Mouse (Mus musculus) testis, postnatal 14 days (tissue): ENCODE data around the gene Irf2bp1.

Experiments
- DNase-seq: peaks from one replicate; pipeline ENCODE4 v3.0.0; 2021; ENCODE audit warnings: low spot score

Irf2bp1 gene

DNA sequence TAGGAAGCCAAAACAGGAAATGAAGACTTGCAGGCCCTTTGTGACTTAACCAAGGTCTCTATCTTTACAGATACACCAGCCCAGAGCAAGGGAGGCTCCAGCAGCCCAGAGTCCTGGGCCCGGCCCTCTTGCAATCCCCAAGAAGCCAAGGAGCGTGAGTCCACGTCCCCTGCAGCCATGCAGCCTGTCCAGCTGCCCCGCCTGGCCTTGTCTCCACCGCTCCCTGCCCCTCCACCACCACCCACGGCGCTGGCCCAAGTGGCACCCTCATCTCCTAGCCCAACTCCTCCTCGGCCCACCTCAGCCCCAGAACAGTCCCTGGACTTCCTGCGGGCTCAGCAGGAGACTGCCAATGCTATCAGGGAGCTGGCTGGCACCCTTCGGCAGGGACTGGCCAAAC lies 3.4 kb upstream of the Irf2bp1 start:
- no peak for DNase-seq

DNA sequence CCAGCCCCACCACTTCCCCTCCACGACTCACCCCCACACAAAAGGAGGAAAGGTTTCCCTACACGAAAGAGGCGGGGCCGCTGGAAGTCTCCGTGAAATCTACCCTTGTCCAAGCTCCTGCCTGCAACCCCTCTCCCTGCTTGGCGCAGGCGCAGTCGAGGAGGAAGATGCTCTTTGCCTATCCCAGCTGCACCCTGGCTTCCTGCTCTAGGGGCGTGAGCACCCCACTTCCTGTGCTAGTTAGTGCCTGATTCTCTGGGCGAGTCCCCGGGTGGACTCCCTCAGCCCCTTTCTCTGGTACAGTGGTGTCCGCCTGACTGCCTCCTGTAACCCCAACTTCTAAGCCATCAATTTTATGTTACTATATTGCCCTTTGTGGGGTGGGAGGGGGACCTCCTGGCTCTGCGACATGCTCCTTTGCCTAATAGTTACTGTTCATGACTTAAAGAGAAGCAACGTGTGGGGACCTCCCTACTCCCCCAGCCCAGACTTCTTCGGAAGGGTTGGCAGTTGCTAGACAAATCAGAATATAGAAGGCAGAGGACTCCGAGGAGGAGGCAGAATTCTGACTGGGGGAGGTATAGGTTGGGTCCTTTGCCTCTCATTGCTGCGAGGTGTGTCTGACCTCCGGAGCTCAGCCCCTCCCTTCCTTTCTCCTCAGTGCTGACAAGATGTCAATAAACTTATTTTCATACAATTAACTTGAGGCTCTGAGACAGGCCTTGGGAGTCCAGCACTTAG lies 2.6 kb upstream of the Irf2bp1 start:
- DNase-seq = no peak

- no peak for DNase-seq
These were observed 2.1 kb upstream of the Irf2bp1 start for GRCm38 (mm10) chr7:19001807-19002085.

- DNase-seq = no peak
These were observed 1.7 kb upstream of the Irf2bp1 start for GRCm38 (mm10) chr7:19002115-19002514.

DNA sequence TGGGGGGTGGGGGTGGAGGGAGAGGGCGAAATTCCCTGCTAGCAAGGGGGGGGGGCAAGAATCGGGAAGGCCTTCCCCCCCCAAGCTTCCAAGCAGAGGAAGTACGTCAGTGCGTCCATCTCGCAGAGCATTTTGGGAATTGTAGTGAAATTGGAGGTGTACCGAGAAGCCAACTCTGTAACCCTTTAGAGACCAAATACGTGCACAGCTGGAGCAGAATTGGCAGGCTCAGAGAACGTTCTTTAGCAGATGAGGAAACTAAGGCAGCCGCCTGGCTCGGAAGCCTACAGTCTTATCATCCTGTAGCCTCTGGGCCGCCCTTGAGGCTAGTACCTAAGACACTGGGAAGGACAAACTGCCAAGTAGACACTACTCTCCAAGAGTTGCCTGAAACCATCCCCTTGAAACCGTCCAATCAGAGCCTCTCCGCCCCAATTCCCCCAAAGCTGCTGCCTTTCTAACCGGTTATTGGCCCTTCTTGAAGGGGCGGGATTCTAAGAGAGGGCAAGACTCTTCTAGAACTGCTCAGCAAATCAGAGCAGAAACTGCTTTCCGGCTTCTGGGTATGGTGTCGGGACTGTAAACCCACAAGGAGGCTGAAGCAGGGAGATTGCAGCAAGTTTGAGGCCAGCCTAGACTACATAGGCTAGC lies 871 bp upstream of the Irf2bp1 start:
- DNase-seq = peak; percentile 79

GRCm38 (mm10) chr7:19004631-19005079 lies 811 bp downstream of the Irf2bp1 start:
- DNase-seq = no peak

DNA sequence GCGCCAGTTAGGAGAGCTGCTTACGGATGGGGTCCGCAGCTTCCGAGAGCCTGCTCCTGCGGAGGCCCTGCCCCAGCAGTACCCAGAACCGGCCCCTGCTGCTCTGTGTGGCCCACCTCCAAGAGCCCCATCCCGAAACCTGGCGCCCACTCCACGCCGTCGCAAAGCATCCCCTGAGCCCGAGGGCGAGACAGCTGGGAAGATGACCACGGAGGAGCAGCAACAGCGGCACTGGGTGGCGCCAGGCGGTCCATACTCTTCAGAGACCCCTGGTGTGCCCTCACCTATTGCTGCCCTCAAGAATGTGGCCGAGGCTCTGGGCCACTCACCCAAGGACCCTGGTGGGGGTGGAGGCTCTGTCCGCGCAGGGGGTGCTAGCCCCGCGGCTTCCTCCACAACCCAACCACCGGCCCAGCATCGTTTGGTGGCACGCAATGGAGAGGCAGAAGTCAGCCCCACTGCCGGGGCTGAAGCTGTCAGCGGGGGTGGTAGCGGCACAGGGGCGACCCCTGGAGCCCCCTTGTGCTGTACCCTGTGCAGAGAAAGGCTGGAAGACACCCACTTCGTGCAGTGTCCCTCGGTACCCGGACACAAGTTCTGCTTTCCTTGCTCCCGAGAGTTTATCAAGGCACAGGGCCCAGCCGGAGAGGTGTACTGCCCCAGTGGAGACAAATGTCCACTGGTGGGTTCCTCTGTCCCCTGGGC lies 1.7 kb downstream of the Irf2bp1 start:
- DNase-seq = no peak

DNA sequence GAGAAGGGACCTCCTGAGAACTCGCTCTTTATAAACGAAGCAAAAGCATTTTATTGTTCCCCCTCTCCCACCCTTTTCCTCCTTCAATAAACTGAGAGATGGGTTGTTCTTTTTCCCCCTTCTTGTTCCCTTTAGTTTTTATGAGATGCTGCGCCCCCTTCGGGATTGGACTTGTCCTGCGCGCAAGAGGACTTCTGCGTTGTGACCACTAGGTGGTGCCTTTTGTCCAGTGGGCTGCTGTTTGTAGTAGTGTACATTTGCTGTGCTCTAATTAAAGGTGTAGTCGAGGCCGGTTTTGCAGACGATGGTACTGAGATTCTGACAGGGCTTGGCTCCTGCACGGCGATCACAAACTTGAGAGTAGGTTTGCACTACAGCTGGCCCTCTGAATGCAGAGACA lies 2.6 kb downstream of the Irf2bp1 start:
- DNase-seq = no peak

- no peak for DNase-seq
These were observed 3.5 kb downstream of the Irf2bp1 start for GRCm38 (mm10) chr7:19007026-19007977.

GRCm38 (mm10) chr7:19010581-19010980 lies 6.7 kb downstream of the Irf2bp1 start:
- DNase-seq = no peak

GRCm38 (mm10) chr7:19012025-19012621 lies 8.3 kb downstream of the Irf2bp1 start:
- no peak for DNase-seq

DNA sequence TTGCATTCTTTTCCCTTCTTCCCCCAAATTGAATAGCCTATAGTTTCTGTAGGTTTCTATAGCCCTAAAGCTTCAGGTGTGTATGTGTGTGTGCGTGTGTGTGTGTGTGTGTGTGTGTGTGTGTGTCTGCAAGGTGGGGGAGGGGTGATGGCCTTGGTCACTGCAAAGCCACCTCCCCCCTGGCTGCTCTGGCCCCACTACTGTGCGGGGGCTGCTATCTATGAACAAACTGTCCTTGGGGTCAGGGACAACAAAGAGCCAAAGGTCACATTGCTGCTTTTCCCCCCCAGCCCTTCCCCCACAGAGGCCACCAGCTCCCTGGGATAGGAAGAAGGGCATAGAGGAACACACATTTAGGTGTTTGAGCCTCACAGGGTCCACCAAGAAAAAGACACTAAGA lies 9.0 kb downstream of the Irf2bp1 start:
- DNase-seq = no peak

DNA sequence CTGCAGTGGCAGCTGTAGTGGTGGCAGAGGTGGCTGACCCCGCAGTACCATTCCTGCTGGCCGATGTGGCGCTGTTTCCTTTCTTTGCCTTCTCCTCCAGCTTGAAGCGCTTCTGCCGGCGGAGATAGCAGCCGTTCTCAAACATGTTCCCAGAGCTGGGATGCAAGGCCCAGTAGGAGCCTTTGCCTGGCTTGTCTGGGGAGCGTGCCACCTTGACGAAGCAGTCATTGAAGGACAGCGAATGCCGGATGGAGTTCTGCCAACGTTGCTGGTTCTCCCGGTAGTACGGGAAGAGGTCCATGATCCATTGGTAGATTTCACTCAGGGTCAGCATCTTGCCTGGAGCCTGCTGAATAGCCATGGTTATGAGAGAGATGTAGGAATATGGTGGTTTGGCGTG lies 10.6 kb downstream of the Irf2bp1 start:
- DNase-seq = no peak

DNA sequence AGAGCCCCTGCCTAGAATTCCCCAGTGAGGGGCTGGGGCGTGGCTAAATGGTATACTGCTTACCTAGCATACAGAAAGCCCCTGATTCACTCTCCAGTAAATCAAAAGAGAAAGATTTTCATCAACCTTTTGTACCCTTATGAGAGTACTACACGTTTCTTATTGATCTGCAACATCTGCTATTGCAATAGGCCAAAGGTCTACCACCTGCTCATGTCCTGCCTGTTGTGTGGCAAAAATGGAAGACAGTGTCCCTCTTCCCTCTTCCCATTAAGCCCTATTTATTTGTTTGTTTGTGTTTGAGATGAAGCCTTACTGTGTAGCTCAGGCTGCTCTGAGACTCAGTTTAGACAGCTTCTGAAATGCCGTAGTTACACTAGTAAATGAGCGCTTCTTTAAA lies 12.2 kb downstream of the Irf2bp1 start:
- no peak for DNase-seq

DNA sequence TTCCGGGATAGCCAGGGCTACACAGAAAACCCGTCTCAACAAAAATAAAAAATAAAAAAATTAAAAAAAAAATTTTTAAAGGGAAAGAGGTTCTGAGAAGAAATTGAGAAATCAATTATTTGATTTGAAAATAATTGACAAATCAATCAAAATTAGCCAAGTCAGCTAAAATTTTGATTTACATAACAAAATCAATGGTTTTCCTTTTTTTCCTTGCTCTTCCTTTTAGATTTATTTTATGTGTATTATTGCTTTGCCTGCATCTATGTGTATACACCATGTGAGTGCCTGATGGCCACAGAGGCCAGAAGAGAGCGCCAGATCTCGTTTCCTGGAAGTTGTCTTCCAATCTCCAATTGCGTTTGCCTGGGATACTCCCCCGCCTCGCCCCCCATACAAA lies 14.1 kb downstream of the Irf2bp1 start:
- DNase-seq = no peak

DNA sequence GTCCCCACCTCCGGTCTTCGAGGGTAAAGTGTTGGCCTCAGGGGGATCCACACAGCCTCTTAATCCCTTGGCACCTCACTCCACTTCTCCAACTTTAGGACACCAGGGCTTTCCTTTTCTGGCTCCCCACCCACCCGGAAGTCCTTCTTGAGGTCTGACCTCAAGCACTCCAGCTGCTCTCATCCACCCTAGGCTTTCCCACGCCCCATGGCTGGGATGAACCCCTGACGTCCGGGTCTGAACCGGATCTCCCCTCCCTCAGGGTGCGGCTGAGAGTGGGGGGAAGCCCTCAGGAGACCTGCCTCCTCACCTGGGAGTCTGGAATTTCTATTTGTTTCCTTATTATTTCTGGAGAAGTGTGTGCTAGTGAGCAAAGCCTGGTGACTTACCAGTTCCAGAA lies 17.2 kb downstream of the Irf2bp1 start:
- no peak for DNase-seq

DNA sequence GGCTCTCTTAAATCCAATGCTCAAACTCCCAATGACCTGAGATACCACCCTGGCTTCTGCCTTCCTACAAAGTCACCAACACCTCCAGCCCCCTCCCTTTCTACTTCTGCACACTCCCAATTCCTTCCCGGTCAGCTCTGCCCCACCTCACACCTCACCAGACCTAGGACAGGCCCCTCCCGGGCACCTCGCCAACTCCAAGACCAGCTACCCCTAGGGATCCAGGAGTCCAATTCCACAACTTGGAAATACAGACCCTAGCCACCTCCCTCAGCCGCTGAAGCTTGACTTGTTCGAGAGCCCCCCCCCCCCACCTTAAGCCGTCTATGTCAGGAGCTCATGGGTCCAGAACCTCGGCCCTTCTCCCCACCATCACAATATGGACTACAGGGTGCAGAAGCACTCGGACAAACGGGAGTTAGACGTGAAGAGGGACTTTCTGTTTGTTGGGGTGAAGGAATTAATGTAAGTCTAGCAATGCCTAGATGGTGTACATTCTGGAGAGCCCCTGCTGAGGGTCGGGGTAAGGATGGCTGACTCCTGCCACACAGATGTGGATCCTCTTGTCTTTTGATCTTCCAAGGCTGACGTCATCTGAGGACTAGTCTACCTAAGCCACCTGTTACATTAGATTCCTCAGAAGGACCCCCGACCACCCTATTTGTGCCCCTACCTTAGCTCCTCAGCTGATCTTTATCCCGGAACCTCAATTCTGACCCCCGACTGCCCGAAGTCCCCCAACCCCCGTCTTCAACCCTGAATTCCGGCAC lies 18.5 kb downstream of the Irf2bp1 start:
- DNase-seq = no peak

DNA sequence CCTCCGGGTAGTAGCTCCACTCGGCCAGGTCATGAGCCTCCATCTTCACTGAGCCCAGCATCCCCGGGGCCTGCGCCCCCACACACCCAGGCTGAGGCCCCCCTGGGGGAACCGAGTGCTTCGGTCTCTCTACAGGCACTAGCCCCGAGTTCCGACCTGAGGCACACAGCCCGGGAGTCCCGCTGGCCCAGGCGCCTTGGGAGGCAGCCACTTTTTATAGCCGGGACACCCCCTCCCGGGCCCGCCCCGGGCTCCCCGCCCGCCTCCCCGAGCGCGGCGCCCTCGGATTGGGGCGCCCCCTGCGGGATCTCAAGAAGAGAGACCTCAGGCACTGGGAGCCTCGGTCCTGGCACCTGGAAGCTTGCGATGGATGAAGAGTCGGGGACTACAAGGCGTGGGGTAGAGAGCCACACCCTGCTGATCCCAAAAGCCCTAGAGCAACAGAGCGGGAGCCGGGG lies 19.5 kb downstream of the Irf2bp1 start, which contains the start of gene Foxa3:
Gene Foxa3, minus strand, starts transcription at position 182 of the 458 bp plus-strand sequence.
- peak; percentile 64 for DNase-seq

- DNase-seq = peak; percentile 96
These were observed 20.3 kb downstream of the Irf2bp1 start, which contains the start of gene Sympk for GRCm38 (mm10) chr7:19024096-19024506. Gene Sympk (plus strand): TSS chr7:19024377.

DNA sequence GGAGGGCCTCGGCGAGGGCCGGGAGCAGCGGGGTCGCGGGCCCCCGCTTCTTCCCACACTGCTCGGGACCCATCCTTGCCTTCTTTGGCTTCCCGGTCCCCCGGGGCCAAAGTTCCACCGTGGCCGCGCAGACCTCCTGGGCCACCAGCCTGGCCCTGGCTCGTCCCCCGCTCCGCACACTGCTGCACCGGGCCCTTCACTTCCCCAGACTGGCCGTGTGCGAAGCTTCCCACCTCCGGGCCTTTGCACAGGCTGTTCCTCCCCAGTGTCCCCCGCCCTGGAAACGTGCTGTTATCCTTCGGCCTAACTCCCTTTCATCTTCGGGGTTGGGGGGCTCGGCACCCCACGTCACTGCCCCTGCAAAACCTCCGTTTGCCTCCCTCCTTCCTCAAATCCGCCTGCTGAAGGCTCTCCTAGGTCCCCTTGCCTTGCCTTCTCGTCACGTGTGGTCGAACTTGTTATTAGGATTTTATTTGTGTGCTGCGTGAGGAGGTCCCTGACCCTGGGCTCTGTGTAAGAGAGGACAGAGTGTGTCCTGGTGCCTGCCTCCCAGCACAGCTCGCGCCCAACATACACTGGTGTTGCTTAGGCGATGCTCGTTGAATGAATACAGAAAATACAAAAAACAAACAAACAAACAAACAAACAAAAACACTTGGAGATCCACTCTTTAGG lies 20.9 kb downstream of the Irf2bp1 start:
- DNase-seq = peak; percentile 67
